Mouse (Mus musculus) erythroblast, embryonic 14.5 days (primary cell): ENCODE data around the gene Rnf220.

ENCODE experiments used
- GATA1 ChIP-seq: IDR thresholded peaks from 2 replicates; pipeline ENCODE4 v1.6.1; 2012; ENCODE audit warnings: low read length, inconsistent platforms, mixed read lengths
- TAL1 ChIP-seq: IDR thresholded peaks from 3 replicates; pipeline ENCODE4 v1.6.1; 2012; ENCODE audit warnings: low read length, inconsistent platforms, mixed read lengths

- TF ChIP-seq GATA1 (no peak), TAL1 (no peak)
Measured at GRCm38 (mm10) chr4:117385247-117385646, 111.6 kb downstream of the Rnf220 start.
